Mouse (Mus musculus) embryonic facial prominence, embryonic 13.5 days (tissue): ENCODE results near the gene Ddx49. TPM values are rescaled to one million over a fixed set of nuclear protein-coding genes. Genes with fewer than 3 reads are reported as not detected.

Experiments
- ATAC-seq: fragments of 200-750 bp; cut with Nextera tagmentation; 2 replicates; pipeline ENCODE4 v1.8.0; 2017; ENCODE audit warnings: low read depth; ENCODE audit not compliant: insufficient number of reproducible peaks, insufficient read depth, low FRiP score, low TSS enrichment
- H3K27ac ChIP-seq: fragments of 300-500 bp; sonication (generic); 2 replicates; pipeline ENCODE4 v1.5.1; 2015; ENCODE audit warnings: moderate library complexity, mild to moderate bottlenecking, inconsistent platforms
- H3K27me3 ChIP-seq: fragments of 300-500 bp; sonication (generic); 2 replicates; pipeline ENCODE4 v1.6.1; 2015; ENCODE audit warnings: mild to moderate bottlenecking, inconsistent platforms
- H3K36me3 ChIP-seq: fragments of 300-500 bp; sonication (generic); 2 replicates; pipeline ENCODE4 v1.6.1; 2015; ENCODE audit warnings: mild to moderate bottlenecking, inconsistent platforms
- H3K4me1 ChIP-seq: fragments of 300-500 bp; sonication (generic); 2 replicates; pipeline ENCODE4 v1.6.1; 2015; ENCODE audit warnings: inconsistent platforms
- H3K4me2 ChIP-seq: fragments of 300-500 bp; sonication (generic); 2 replicates; pipeline ENCODE4 v1.6.1; 2015; ENCODE audit warnings: moderate library complexity, mild to moderate bottlenecking, inconsistent platforms
- H3K4me3 ChIP-seq: fragments of 300-500 bp; sonication (generic); 2 replicates; pipeline ENCODE4 v1.5.1; 2015; ENCODE audit warnings: mild to moderate bottlenecking, inconsistent platforms
- H3K9ac ChIP-seq: fragments of 300-500 bp; sonication (generic); 2 replicates; pipeline ENCODE4 v1.6.1; 2015; ENCODE audit warnings: mild to moderate bottlenecking, inconsistent platforms
- H3K9me3 ChIP-seq: fragments of 300-500 bp; sonication (generic); 2 replicates; pipeline ENCODE4 v1.6.1; 2016; ENCODE audit warnings: inconsistent platforms
- WGBS: fragments of 180-500 bp; shearing (Covaris S2); methylation state at CpG from one replicate; pipeline ENCODE4 v1.1.7; 2015; ENCODE audit warnings: mixed read lengths; 5-methylcytosine and 5-hydroxymethylcytosine counted together
- polyA plus RNA-seq: library from polyadenylated mRNA; unstranded; fragments of >200 nt; fragmentation: Nextera tagmentation; extraction: Ambion mirVana; gene quantifications from 2 replicates; pipeline ENCODE4 v1.2.1, GENCODE M21; 2015

Ddx49 gene
- polyA plus RNA-seq, 1 experiment from 2014 or later: 54.4 TPM

- Histone ChIP-seq H3K27me3 (peaks cover 13% of the 10 kb centered on the region), H3K9me3 (no peaks in the 10 kb centered on the region), H3K9ac (no peak overlapping the region), H3K4me2 (no peak overlapping the region), H3K27ac (no peak overlapping the region), H3K4me1 (peaks cover 31% of the 10 kb centered on the region), H3K36me3 (peaks cover 78% of the 10 kb centered on the region), H3K4me3 (no peak overlapping the region)
- no peak for ATAC-seq
- 95% methylated on average over 6 of the region's 6 CpGs for WGBS
Observed at GRCm38 (mm10) chr8:70332878-70333202, 30.6 kb upstream of the Ddx49 start.

GRCm38 (mm10) chr8:70332070-70332877 is 30.0 kb upstream of the Ddx49 start:
- ATAC-seq: peak; percentile 57; the same call in 1 of the 2 replicates
- peaks cover 78% of the 10 kb centered on the region for H3K36me3 ChIP-seq
- peaks cover 31% of the 10 kb centered on the region for H3K4me1 ChIP-seq
- H3K9me3 ChIP-seq: no peaks in the 10 kb centered on the region
- H3K27ac ChIP-seq: no peak overlapping the region
- H3K27me3 ChIP-seq: peaks cover 13% of the 10 kb centered on the region
- peak overlapping the region; percentile 17; the same call in 1 of the 2 replicates for H3K4me2 ChIP-seq
- H3K4me3 ChIP-seq: 0 out of 2 replicates have a peak overlapping the region, but pooled peaks have one; percentile 1
- 24% methylated on average over 41 of the region's 41 CpGs for WGBS
- no peak overlapping the region for H3K9ac ChIP-seq

GRCm38 (mm10) chr8:70331526-70331925 is 29.2 kb upstream of the Ddx49 start:
- H3K9me3 ChIP-seq: no peaks in the 10 kb centered on the region
- H3K27me3 ChIP-seq: peaks cover 13% of the 10 kb centered on the region
- H3K27ac ChIP-seq: 0 out of 2 replicates have a peak overlapping the region, but pooled peaks have one; percentile 52
- 62% methylated on average over 19 of the region's 19 CpGs for WGBS
- H3K36me3 ChIP-seq: peaks cover 74% of the 10 kb centered on the region
- no peak for ATAC-seq
- H3K4me1 ChIP-seq: peaks cover 31% of the 10 kb centered on the region
- H3K9ac ChIP-seq: no peak overlapping the region
- H3K4me2 ChIP-seq: no peak overlapping the region
- H3K4me3 ChIP-seq: no peak overlapping the region

GRCm38 (mm10) chr8:70330741-70331364 is 28.6 kb upstream of the Ddx49 start:
- Histone ChIP-seq H3K27ac (no peak overlapping the region), H3K36me3 (peaks cover 68% of the 10 kb centered on the region), H3K4me2 (peak overlapping the region; percentile 54), H3K27me3 (peaks cover 13% of the 10 kb centered on the region), H3K4me3 (peak overlapping the region; percentile 24), H3K9me3 (no peaks in the 10 kb centered on the region), H3K4me1 (peaks cover 31% of the 10 kb centered on the region), H3K9ac (peak overlapping the region; percentile 61)
- ATAC-seq: peak; percentile 75
- 30% methylated on average over 53 of the region's 53 CpGs for WGBS

- 10% methylated on average over 45 of the region's 45 CpGs for WGBS
- H3K27me3 ChIP-seq: peaks cover 13% of the 10 kb centered on the region
Observed at GRCm38 (mm10) chr8:70329835-70330740, 27.8 kb upstream of the Ddx49 start.

GRCm38 (mm10) chr8:70329124-70329834 is 27.0 kb upstream of the Ddx49 start, which contains the start of gene Gdf1:
Gene Gdf1 (plus strand): TSS chr8:70329817.
- no peak for ATAC-seq
- Histone ChIP-seq H3K27me3 (peaks cover 13% of the 10 kb centered on the region), H3K4me3 (peak within 1 kb of the TSS; percentile 24), H3K27ac (no peak within 1 kb of the TSS), H3K9ac (peak within 1 kb of the TSS; percentile 61), H3K4me1 (peaks cover 31% of the 10 kb centered on the region), H3K36me3 (peaks cover 61% of the 10 kb centered on the region), H3K4me2 (peak within 1 kb of the TSS; percentile 54), H3K9me3 (no peaks in the 10 kb centered on the region)
- 28% methylated on average over 14 of the region's 14 CpGs for WGBS

More at GRCm38 (mm10) chr8:70329835-70330740, 27.8 kb upstream of the Ddx49 start:
- ATAC-seq: peak; percentile 4; the same call in 1 of the 2 replicates
- peak overlapping the region; percentile 54 for H3K4me2 ChIP-seq
- peak overlapping the region; percentile 61 for H3K9ac ChIP-seq
- H3K4me3 ChIP-seq: peak overlapping the region; percentile 24
- peaks cover 31% of the 10 kb centered on the region for H3K4me1 ChIP-seq
- no peaks in the 10 kb centered on the region for H3K9me3 ChIP-seq
- H3K36me3 ChIP-seq: peaks cover 61% of the 10 kb centered on the region
- H3K27ac ChIP-seq: no peak overlapping the region

GRCm38 (mm10) chr8:70327512-70327911 is 25.2 kb upstream of the Ddx49 start:
- Histone ChIP-seq H3K9ac (no peak overlapping the region), H3K9me3 (no peaks in the 10 kb centered on the region), H3K4me3 (no peak overlapping the region), H3K4me2 (no peak overlapping the region), H3K36me3 (peaks cover 56% of the 10 kb centered on the region), H3K27me3 (peaks cover 13% of the 10 kb centered on the region), H3K27ac (no peak overlapping the region), H3K4me1 (peaks cover 29% of the 10 kb centered on the region)
- no peak for ATAC-seq
- 93% methylated on average over 6 of the region's 6 CpGs for WGBS

GRCm38 (mm10) chr8:70323716-70324115 is 21.4 kb upstream of the Ddx49 start:
- ATAC-seq: no peak
- H3K4me2 ChIP-seq: no peak overlapping the region
- no peaks in the 10 kb centered on the region for H3K9me3 ChIP-seq
- no peak overlapping the region for H3K4me3 ChIP-seq
- peaks cover 52% of the 10 kb centered on the region for H3K36me3 ChIP-seq
- H3K27me3 ChIP-seq: no peaks in the 10 kb centered on the region
- no peak overlapping the region for H3K27ac ChIP-seq
- no peaks in the 10 kb centered on the region for H3K4me1 ChIP-seq
- no peak overlapping the region for H3K9ac ChIP-seq
- 94% methylated on average over 3 of the region's 3 CpGs for WGBS

- no peak overlapping the region for H3K4me3 ChIP-seq
Observed at GRCm38 (mm10) chr8:70317872-70318271, 15.6 kb upstream of the Ddx49 start.

GRCm38 (mm10) chr8:70316511-70317504 is 14.5 kb upstream of the Ddx49 start:
- no peaks in the 10 kb centered on the region for H3K9me3 ChIP-seq
- no peaks in the 10 kb centered on the region for H3K27me3 ChIP-seq
- peak overlapping the region; percentile 59 for H3K4me3 ChIP-seq
- peaks cover 33% of the 10 kb centered on the region for H3K36me3 ChIP-seq
- ATAC-seq: peak; percentile 69
- peak overlapping the region; percentile 79 for H3K27ac ChIP-seq
- WGBS: 12% methylated on average over 15 of the region's 15 CpGs
- H3K9ac ChIP-seq: peak overlapping the region; percentile 78
- H3K4me1 ChIP-seq: peaks cover 34% of the 10 kb centered on the region
- peak overlapping the region; percentile 85 for H3K4me2 ChIP-seq

More at GRCm38 (mm10) chr8:70317872-70318271, 15.6 kb upstream of the Ddx49 start:
- ATAC-seq: no peak
- Histone ChIP-seq H3K9ac (peak overlapping the region; percentile 41; the same call in 1 of the 2 replicates), H3K27me3 (no peaks in the 10 kb centered on the region), H3K9me3 (no peaks in the 10 kb centered on the region), H3K4me1 (peaks cover 34% of the 10 kb centered on the region), H3K36me3 (peaks cover 31% of the 10 kb centered on the region), H3K4me2 (0 out of 2 replicates have a peak overlapping the region, but pooled peaks have one; percentile 85), H3K27ac (peak overlapping the region; percentile 79; the same call in 1 of the 2 replicates)
- WGBS: 73% methylated on average over 5 of the region's 5 CpGs
